Mouse (Mus musculus): ENCODE data around the gene Ccdc51. TPM values are rescaled to one million over a fixed set of nuclear protein-coding genes. Genes with fewer than 3 reads are reported as not detected.
"Not testable (repeated sequence)": the region's sequence is repeated elsewhere in the genome, so short reads cannot be mapped to it uniquely, and the experiment has no call there.

Ccdc51 gene
- polyA plus RNA-seq, 1 experiment from 2014 or later, result 11.2 TPM

GRCm38 (mm10) chr9:109140414-109140813, 58.1 kb downstream of the Ccdc51 start:
- not testable (repeated sequence) for H3K4me1 ChIP-seq; H3K27me3 ChIP-seq; ATAC-seq (ENCODE audit: borderline replicate concordance, extremely low read depth, low FRiP score, low TSS enrichment); H3K4me3 ChIP-seq; H3K9me3 ChIP-seq; H3K4me2 ChIP-seq; H3K36me3 ChIP-seq; H3K9ac ChIP-seq; H3K27ac ChIP-seq
- 63% methylated on average over 4 of the region's 4 CpGs for WGBS

Other genes starting within 250 kb of the Ccdc51 start
- gene Slc26a6, start 229.2 kb upstream of the Ccdc51 start, polyA plus RNA-seq (2015; fragmentation: Nextera tagmentation; extraction: Ambion mirVana), result 7.8 and 10.4 TPM in 2 replicates
- 0.25 TPM in 1 of 2 replicates, not detected in the other for gene Tmem89, start 167.9 kb upstream of the Ccdc51 start, polyA plus RNA-seq (2015; fragmentation: Nextera tagmentation; extraction: Ambion mirVana)
- 437 and 446 TPM in 2 replicates for gene Uqcrc1, start 145.9 kb upstream of the Ccdc51 start, polyA plus RNA-seq (2015; fragmentation: Nextera tagmentation; extraction: Ambion mirVana)
- gene Col7a1, start 128.9 kb upstream of the Ccdc51 start, polyA plus RNA-seq (2015; fragmentation: Nextera tagmentation; extraction: Ambion mirVana), result 0.86 and 1.0 TPM in 2 replicates
- gene Ucn2, start 96.5 kb upstream of the Ccdc51 start, polyA plus RNA-seq (2015; fragmentation: Nextera tagmentation; extraction: Ambion mirVana), result not detected in 2 replicates
- 10.2 and 11.3 TPM in 2 replicates for gene Pfkfb4, start 90.7 kb upstream of the Ccdc51 start, polyA plus RNA-seq (2015; fragmentation: Nextera tagmentation; extraction: Ambion mirVana)
- 83.2 and 98.3 TPM in 2 replicates for gene Shisa5, start 43.9 kb upstream of the Ccdc51 start, polyA plus RNA-seq (2015; fragmentation: Nextera tagmentation; extraction: Ambion mirVana)
- 12.7 and 14.0 TPM in 2 replicates for gene Trex1, start 22.8 kb upstream of the Ccdc51 start, polyA plus RNA-seq (2015; fragmentation: Nextera tagmentation; extraction: Ambion mirVana)
- 26.4 and 27.0 TPM in 2 replicates for gene Atrip, start 8.4 kb upstream of the Ccdc51 start, polyA plus RNA-seq (2015; fragmentation: Nextera tagmentation; extraction: Ambion mirVana)
- 519 and 556 TPM in 2 replicates for gene Tma7, start 94 bp downstream of the Ccdc51 start, polyA plus RNA-seq (2015; fragmentation: Nextera tagmentation; extraction: Ambion mirVana)
- gene Plxnb1, start 12.9 kb downstream of the Ccdc51 start, polyA plus RNA-seq (2015; fragmentation: Nextera tagmentation; extraction: Ambion mirVana), result 18.2 and 18.4 TPM in 2 replicates
- gene Fbxw21, start 79.5 kb downstream of the Ccdc51 start, polyA plus RNA-seq (2015; fragmentation: Nextera tagmentation; extraction: Ambion mirVana), result not detected in 2 replicates
- not detected in 2 replicates for gene Fbxw13, start 113.5 kb downstream of the Ccdc51 start, polyA plus RNA-seq (2015; fragmentation: Nextera tagmentation; extraction: Ambion mirVana)
- gene Fbxw20, start 152.3 kb downstream of the Ccdc51 start, polyA plus RNA-seq (2015; fragmentation: Nextera tagmentation; extraction: Ambion mirVana), result not detected in 2 replicates
- gene Fbxw14, start 205.2 kb downstream of the Ccdc51 start, polyA plus RNA-seq (2015; fragmentation: Nextera tagmentation; extraction: Ambion mirVana), result not detected in 2 replicates

Measured in lung, embryonic 15.5 days (tissue).